Mouse (Mus musculus) forebrain, embryonic 16.5 days (tissue): ENCODE data around the gene Azin2. TPM values are rescaled to one million over a fixed set of nuclear protein-coding genes. Genes with fewer than 3 reads are reported as not detected.

ENCODE experiments used
- polyA plus RNA-seq: library from polyadenylated mRNA; unstranded; fragments of >200 nt; fragmentation: Nextera tagmentation; extraction: Ambion mirVana; gene quantifications from 2 replicates; pipeline ENCODE4 v1.2.1, GENCODE M21; 2015

Gene Azin2
- polyA plus RNA-seq, 1 experiment from 2014 or later: 10.3 TPM

Other genes starting within 250 kb of the Azin2 start
- gene A3galt2, start 207.1 kb downstream of the Azin2 start, polyA plus RNA-seq: 0.43 and 0.63 TPM in 2 replicates
- gene Zfp362, start 156.4 kb downstream of the Azin2 start, polyA plus RNA-seq: 45.2 and 47.6 TPM in 2 replicates
- 9.3 and 10.9 TPM in 2 replicates for gene Trim62, start 78.9 kb downstream of the Azin2 start, polyA plus RNA-seq
- gene Ak2, start 29.5 kb upstream of the Azin2 start, polyA plus RNA-seq: 96.9 and 103 TPM in 2 replicates
- gene Rnf19b, start 95.8 kb upstream of the Azin2 start, polyA plus RNA-seq: 21.0 and 26.5 TPM in 2 replicates
- gene Tmem54, start 143.1 kb upstream of the Azin2 start, polyA plus RNA-seq: not detected in 2 replicates
- gene Hpca, start 159.6 kb upstream of the Azin2 start, polyA plus RNA-seq: 57.9 and 63.4 TPM in 2 replicates
- gene Fndc5, start 174.6 kb upstream of the Azin2 start, polyA plus RNA-seq: 2.5 and 2.8 TPM in 2 replicates
- gene S100pbp, start 227.3 kb upstream of the Azin2 start, polyA plus RNA-seq: 16.9 and 17.2 TPM in 2 replicates
- 116 and 122 TPM in 2 replicates for gene Yars, start 227.3 kb upstream of the Azin2 start, polyA plus RNA-seq